Mouse (Mus musculus): ENCODE data around the gene Gm44579.

Gm44579 gene

GRCm38 (mm10) chr15:98136871-98137270 lies 83.9 kb downstream of the Gm44579 start:
- DNase-seq (ENCODE audit: extremely low read depth, low read depth, low spot score): no peak
